In genomic region chr2:167629665-167630209, GRCm38 (mm10) we compare ENCODE assay signal across 8 mouse cellular contexts. TPM values are rescaled to one million over a fixed set of nuclear protein-coding genes. Genes with fewer than 3 reads are reported as not detected.
DNase-seq lines count a peak whose midpoint lies in the region; ATAC-seq and TF ChIP-seq lines count a peak whose summit lies in the region.

No protein-coding gene starts in this region.

- WGBS in heart, postnatal 0 days, result 69% methylated on average over 11 of the region's 11 CpGs
- 75% methylated on average over 11 of the region's 11 CpGs for WGBS in embryonic facial prominence, embryonic 11.5 days
- WGBS in intestine, embryonic 15.5 days, result 72% methylated on average over 11 of the region's 11 CpGs
- WGBS in midbrain, embryonic 15.5 days, result 69% methylated on average over 11 of the region's 11 CpGs

- DNase-seq in heart, postnatal 0 days (ENCODE audit: low spot score), result no peak
- DNase-seq in heart, adult 18-20 months, result no peak
- no peak for DNase-seq in embryonic facial prominence, embryonic 11.5 days (ENCODE audit: low spot score)
- DNase-seq in left cerebral cortex, postnatal 10 days (ENCODE audit: extremely low spot score in 1 of 2, low spot score in 2 of 2), result no peak
- DNase-seq in urinary bladder, postnatal 25 days (ENCODE audit: low spot score), result no peak
- DNase-seq in urinary bladder, adult 18-20 months (ENCODE audit: low spot score in 2 of 2), result no peak

- peaks cover 48% of the 10 kb centered on the region for H3K4me1 ChIP-seq in heart, postnatal 0 days (ENCODE audit: control insufficient read depth, insufficient read depth)
- peaks cover 6% of the 10 kb centered on the region for H3K4me1 ChIP-seq in embryonic facial prominence, embryonic 11.5 days (ENCODE audit: control insufficient read depth, insufficient read depth, low read length)
- H3K4me1 ChIP-seq in intestine, embryonic 15.5 days (replicated peaks), result peaks cover 47% of the 10 kb centered on the region
- H3K4me1 ChIP-seq in midbrain, embryonic 15.5 days, result peaks cover 57% of the 10 kb centered on the region

- TF ChIP-seq CTCF in heart, postnatal 0 days (IDR thresholded peaks at IDR 0.05; ENCODE audit: low read depth), result no peak

- intact Hi-C loops in left cerebral cortex, postnatal 10 days (cut with DNase I), result no loop called here

- peak overlapping the region; percentile 96 for H3K9ac ChIP-seq in heart, postnatal 0 days (replicated peaks; ENCODE audit: low read depth, low read length)
- H3K9ac ChIP-seq in embryonic facial prominence, embryonic 11.5 days (replicated peaks; ENCODE audit: low read length), result peak overlapping the region; percentile 39
- peak overlapping the region; percentile 90; the same call in 1 of the 2 replicates for H3K9ac ChIP-seq in intestine, embryonic 15.5 days
- H3K9ac ChIP-seq in midbrain, embryonic 15.5 days, result no peak overlapping the region

- no peak for ATAC-seq in heart, postnatal 0 days (ENCODE audit: insufficient read depth, low read depth)
- ATAC-seq in embryonic facial prominence, embryonic 11.5 days (replicated peaks; ENCODE audit: insufficient number of reproducible peaks, low FRiP score, low TSS enrichment, low read depth), result no peak
- no peak for ATAC-seq in intestine, embryonic 15.5 days
- ATAC-seq in midbrain, embryonic 15.5 days (replicated peaks), result no peak

- no peaks in the 10 kb centered on the region for H3K9me3 ChIP-seq in heart, postnatal 0 days (replicated peaks; ENCODE audit: control insufficient read depth, low read length)
- no peaks in the 10 kb centered on the region for H3K9me3 ChIP-seq in embryonic facial prominence, embryonic 11.5 days (replicated peaks; ENCODE audit: control insufficient read depth, low read length)
- H3K9me3 ChIP-seq in intestine, embryonic 15.5 days, result no peaks in the 10 kb centered on the region
- no peaks in the 10 kb centered on the region for H3K9me3 ChIP-seq in midbrain, embryonic 15.5 days

- no peaks in the 10 kb centered on the region for H3K27me3 ChIP-seq in heart, postnatal 0 days (ENCODE audit: control insufficient read depth, insufficient read depth, low read length)
- H3K27me3 ChIP-seq in embryonic facial prominence, embryonic 11.5 days (ENCODE audit: control insufficient read depth, insufficient read depth, low read length), result no peaks in the 10 kb centered on the region
- H3K27me3 ChIP-seq in intestine, embryonic 15.5 days (replicated peaks), result no peaks in the 10 kb centered on the region
- H3K27me3 ChIP-seq in midbrain, embryonic 15.5 days (replicated peaks), result no peaks in the 10 kb centered on the region

- H3K4me2 ChIP-seq in heart, postnatal 0 days (ENCODE audit: low read depth, low read length), result peak overlapping the region; percentile 98; the same call in 1 of the 2 replicates
- no peak overlapping the region; the same call in 1 of the 2 replicates for H3K4me2 ChIP-seq in embryonic facial prominence, embryonic 11.5 days (ENCODE audit: low read depth, low read length)
- peak overlapping the region; percentile 76 for H3K4me2 ChIP-seq in intestine, embryonic 15.5 days (replicated peaks)
- peak overlapping the region; percentile 80 for H3K4me2 ChIP-seq in midbrain, embryonic 15.5 days

- no peak overlapping the region; the same call in 1 of the 2 replicates for H3K4me3 ChIP-seq in heart, postnatal 0 days (ENCODE audit: low read depth, low read length)
- H3K4me3 ChIP-seq in embryonic facial prominence, embryonic 11.5 days (ENCODE audit: low read depth, low read length), result no peak overlapping the region
- H3K4me3 ChIP-seq in intestine, embryonic 15.5 days (replicated peaks), result no peak overlapping the region
- 0 out of 2 replicates have a peak overlapping the region, but pooled peaks have one; percentile 79 for H3K4me3 ChIP-seq in midbrain, embryonic 15.5 days

- H3K36me3 ChIP-seq in heart, postnatal 0 days (replicated peaks; ENCODE audit: control insufficient read depth, insufficient read depth, low read length), result no peaks in the 10 kb centered on the region
- peaks cover 4% of the 10 kb centered on the region; the same call in 1 of the 2 replicates for H3K36me3 ChIP-seq in embryonic facial prominence, embryonic 11.5 days (replicated peaks; ENCODE audit: control insufficient read depth, insufficient read depth, low read depth, low read length)
- H3K36me3 ChIP-seq in intestine, embryonic 15.5 days, result peaks cover 5% of the 10 kb centered on the region; the same call in 1 of the 2 replicates
- H3K36me3 ChIP-seq in midbrain, embryonic 15.5 days (replicated peaks), result no peaks in the 10 kb centered on the region

- peak overlapping the region; percentile 46; the same call in 1 of the 2 replicates for H3K27ac ChIP-seq in heart, postnatal 0 days (ENCODE audit: low read depth)
- no peak overlapping the region for H3K27ac ChIP-seq in embryonic facial prominence, embryonic 11.5 days (replicated peaks; ENCODE audit: low read depth, low read length)
- peak overlapping the region; percentile 94; the same call in 1 of the 2 replicates for H3K27ac ChIP-seq in intestine, embryonic 15.5 days
- no peak overlapping the region for H3K27ac ChIP-seq in midbrain, embryonic 15.5 days

- no peak for TF ChIP-seq EP300 in heart, postnatal 0 days (IDR thresholded peaks at IDR 0.05; ENCODE audit: low read depth)

RNA-seq across cellular contexts. Expression of gene Ube2v1, which starts 2.2 kb away (rescaled TPM):
- total RNA-seq in heart, postnatal 0 days (2014; rRNA removed; ENCODE audit: low replicate concordance), result 74.5 and 94.6 TPM in 2 replicates
- 150 and 152 TPM in 2 replicates for polyA plus RNA-seq in heart, postnatal 0 days (2015; fragmentation: Nextera tagmentation; extraction: Ambion mirVana)
- 100 to 1,000 TPM; 119 to 126 TPM for total RNA-seq in heart, adult 18-20 months (2021)
- polyA plus RNA-seq in embryonic facial prominence, embryonic 11.5 days (2014; fragmentation: Nextera tagmentation; extraction: Ambion mirVana), result 223 and 235 TPM in 2 replicates
- polyA plus RNA-seq in intestine, embryonic 15.5 days (2015; fragmentation: Nextera tagmentation; extraction: Ambion mirVana), result 268 and 270 TPM in 2 replicates
- polyA plus RNA-seq in midbrain, embryonic 15.5 days (2015; fragmentation: Nextera tagmentation; extraction: Ambion mirVana), result 327 TPM in 2 replicates
- total RNA-seq in left cerebral cortex, postnatal 10 days (2021), result 100 to 1,000 TPM; 245 to 255 TPM

RNA-seq across cellular contexts. Expression of gene Gm20431, which starts 31.6 kb away (rescaled TPM):
- total RNA-seq in heart, postnatal 0 days (2014; rRNA removed; ENCODE audit: low replicate concordance), result 5.8 and 25.5 TPM in 2 replicates
- polyA plus RNA-seq in heart, postnatal 0 days (2015; fragmentation: Nextera tagmentation; extraction: Ambion mirVana), result 2.7 and 5.1 TPM in 2 replicates
- total RNA-seq in heart, adult 18-20 months (2021), result 10 to 100 TPM in 1 of 2 experiments, 1 to 10 TPM in 1; 9.3 to 17.0 TPM
- 5.2 and 5.6 TPM in 2 replicates for polyA plus RNA-seq in embryonic facial prominence, embryonic 11.5 days (2014; fragmentation: Nextera tagmentation; extraction: Ambion mirVana)
- polyA plus RNA-seq in intestine, embryonic 15.5 days (2015; fragmentation: Nextera tagmentation; extraction: Ambion mirVana), result 0.40 and 7.2 TPM in 2 replicates
- 10.5 and 10.7 TPM in 2 replicates for polyA plus RNA-seq in midbrain, embryonic 15.5 days (2015; fragmentation: Nextera tagmentation; extraction: Ambion mirVana)
- 10 to 100 TPM; 47.2 to 47.5 TPM for total RNA-seq in left cerebral cortex, postnatal 10 days (2021)

RNA-seq across cellular contexts. Expression of gene Cebpb, which starts 59.0 kb away (rescaled TPM):
- total RNA-seq in heart, postnatal 0 days (2014; rRNA removed; ENCODE audit: low replicate concordance), result 43.5 and 50.8 TPM in 2 replicates
- 4.9 and 5.8 TPM in 2 replicates for polyA plus RNA-seq in heart, postnatal 0 days (2015; fragmentation: Nextera tagmentation; extraction: Ambion mirVana)
- total RNA-seq in heart, adult 18-20 months (2021), result 100 to 1,000 TPM; 127 to 160 TPM
- polyA plus RNA-seq in embryonic facial prominence, embryonic 11.5 days (2014; fragmentation: Nextera tagmentation; extraction: Ambion mirVana), result 3.1 and 4.4 TPM in 2 replicates
- polyA plus RNA-seq in intestine, embryonic 15.5 days (2015; fragmentation: Nextera tagmentation; extraction: Ambion mirVana), result 22.5 and 24.3 TPM in 2 replicates
- polyA plus RNA-seq in midbrain, embryonic 15.5 days (2015; fragmentation: Nextera tagmentation; extraction: Ambion mirVana), result 1.3 and 2.0 TPM in 2 replicates
- total RNA-seq in left cerebral cortex, postnatal 10 days (2021), result 10 to 100 TPM in 1 of 2 experiments, 1 to 10 TPM in 1; 7.8 to 10.0 TPM

RNA-seq across cellular contexts. Expression of gene Tmem189, which starts 59.9 kb away (rescaled TPM):
- 76.8 and 84.3 TPM in 2 replicates for total RNA-seq in heart, postnatal 0 days (2014; rRNA removed; ENCODE audit: low replicate concordance)
- 37.6 and 39.3 TPM in 2 replicates for polyA plus RNA-seq in heart, postnatal 0 days (2015; fragmentation: Nextera tagmentation; extraction: Ambion mirVana)
- 10 to 100 TPM; 22.0 to 23.0 TPM for total RNA-seq in heart, adult 18-20 months (2021)
- polyA plus RNA-seq in embryonic facial prominence, embryonic 11.5 days (2014; fragmentation: Nextera tagmentation; extraction: Ambion mirVana), result 31.9 and 34.1 TPM in 2 replicates
- polyA plus RNA-seq in intestine, embryonic 15.5 days (2015; fragmentation: Nextera tagmentation; extraction: Ambion mirVana), result 35.1 and 38.6 TPM in 2 replicates
- 33.4 and 37.9 TPM in 2 replicates for polyA plus RNA-seq in midbrain, embryonic 15.5 days (2015; fragmentation: Nextera tagmentation; extraction: Ambion mirVana)
- total RNA-seq in left cerebral cortex, postnatal 10 days (2021), result 10 to 100 TPM; 48.4 to 50.2 TPM

Comparison
In these comparisons a context has a peak if more than half of its experiments do, and no peak if none do; other contexts are left out.
1. H3K27ac ChIP-seq: peak in heart, postnatal 0 days (single experiment) and intestine, embryonic 15.5 days (single experiment); none in embryonic facial prominence, embryonic 11.5 days (single experiment) and midbrain, embryonic 15.5 days (single experiment).